Mouse (Mus musculus): ENCODE data around the gene Myo1d.
A peak's percentile ranks its signal among the peaks of the same experiment; 100 is the strongest.

The Myo1d gene

DNA sequence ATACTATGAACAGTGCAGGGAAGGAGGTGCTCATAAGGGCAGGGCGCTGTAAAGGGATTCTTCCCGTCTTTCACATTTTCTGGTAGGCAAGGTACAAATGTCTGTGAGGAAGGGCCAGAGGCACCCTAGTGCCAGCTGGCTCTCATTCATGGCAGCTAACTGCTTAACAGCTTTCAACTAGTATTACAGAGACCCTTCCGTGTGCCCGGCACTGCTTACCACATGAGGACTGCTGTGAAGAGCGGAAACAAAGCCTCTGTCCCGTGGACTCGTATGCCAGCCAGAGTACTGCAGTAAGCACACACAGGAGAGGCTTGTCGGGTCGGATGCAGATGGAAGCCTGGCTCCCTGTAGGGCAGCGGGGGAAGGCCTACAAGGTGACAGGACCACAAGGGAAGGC, 229.6 kb downstream of the Myo1d start:
- no peak for DNase-seq (ENCODE audit: low spot score)

DNA sequence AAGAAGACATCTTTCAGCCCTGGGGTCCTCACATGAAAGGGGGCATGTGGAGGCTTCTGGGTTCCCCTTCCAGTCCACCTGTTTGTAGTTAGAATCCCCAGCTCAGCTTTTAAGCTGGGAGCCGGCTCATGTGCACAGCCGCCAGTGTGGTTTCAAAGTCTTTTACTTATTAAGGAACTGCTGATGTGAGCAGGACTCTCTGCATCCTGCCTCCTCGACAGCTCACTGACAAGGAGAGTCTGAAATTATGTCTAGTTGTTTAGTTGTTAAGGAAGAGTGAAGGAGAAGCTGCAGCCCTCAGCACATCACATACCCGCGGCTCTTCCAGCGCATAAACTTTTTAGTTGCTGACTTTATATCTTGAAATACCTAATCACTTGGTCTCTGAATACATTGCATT, 230.0 kb downstream of the Myo1d start:
- DNase-seq (ENCODE audit: low spot score), result no peak

DNA sequence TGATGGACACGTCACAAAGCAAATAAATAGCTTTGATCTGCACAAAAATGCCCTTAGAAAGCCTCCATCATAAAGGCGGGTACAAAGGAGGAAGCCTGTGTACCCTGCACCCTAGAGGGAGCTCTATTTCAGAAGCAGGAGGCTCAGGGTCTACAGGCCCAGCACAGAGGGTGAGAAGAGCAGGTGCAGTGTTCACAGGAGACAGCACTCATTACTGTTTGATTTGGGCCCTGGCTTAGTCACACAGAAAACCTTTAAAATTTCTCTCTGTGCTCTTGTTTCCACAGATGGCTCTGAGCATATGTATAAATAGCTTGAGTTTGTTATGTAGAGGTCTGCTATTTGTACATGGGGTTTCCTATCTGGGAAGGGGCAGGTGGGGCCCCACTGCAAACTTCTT, 233.6 kb downstream of the Myo1d start:
- DNase-seq (ENCODE audit: low spot score), result no peak

DNA sequence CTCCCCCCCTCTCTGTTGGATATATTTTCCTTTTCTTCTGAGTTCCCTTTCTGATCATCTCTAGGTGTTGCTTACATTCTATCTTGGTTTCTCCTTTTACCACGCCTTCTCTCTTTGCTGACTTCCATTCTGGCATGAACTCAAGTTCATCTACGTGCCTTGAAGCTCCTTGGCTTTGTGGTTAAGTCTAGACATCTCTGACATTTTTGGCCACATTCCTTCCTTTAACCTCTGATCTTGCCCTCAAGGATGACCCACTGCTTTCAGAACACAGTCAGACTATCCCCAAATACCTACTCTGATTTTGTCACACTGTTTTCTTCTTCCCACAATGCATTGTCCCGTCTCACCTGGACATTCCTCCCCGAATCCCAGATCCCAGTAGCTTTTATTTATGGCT, 240.8 kb downstream of the Myo1d start:
- no peak for DNase-seq (ENCODE audit: low spot score)

DNA sequence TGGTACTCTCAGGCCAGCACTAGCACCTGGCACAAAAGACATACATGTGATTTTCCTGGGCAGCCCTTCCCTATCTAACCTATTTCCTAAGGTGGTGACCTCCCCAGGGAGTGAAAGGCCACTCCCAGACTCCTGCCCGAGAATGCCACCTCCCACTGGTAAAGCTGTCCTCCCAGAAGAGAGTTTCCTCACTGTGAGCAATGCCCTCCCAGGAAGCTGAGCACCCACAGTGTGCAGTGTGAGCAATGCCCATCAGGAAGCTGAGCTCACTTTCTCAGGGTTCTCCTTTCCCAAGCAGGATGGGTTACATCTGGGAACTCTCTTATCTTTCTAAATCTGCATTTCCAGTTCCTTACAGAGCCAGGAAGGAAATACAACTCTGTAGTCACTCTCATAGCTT, 246.9 kb downstream of the Myo1d start:
- no peak for DNase-seq (ENCODE audit: low spot score)

DNA sequence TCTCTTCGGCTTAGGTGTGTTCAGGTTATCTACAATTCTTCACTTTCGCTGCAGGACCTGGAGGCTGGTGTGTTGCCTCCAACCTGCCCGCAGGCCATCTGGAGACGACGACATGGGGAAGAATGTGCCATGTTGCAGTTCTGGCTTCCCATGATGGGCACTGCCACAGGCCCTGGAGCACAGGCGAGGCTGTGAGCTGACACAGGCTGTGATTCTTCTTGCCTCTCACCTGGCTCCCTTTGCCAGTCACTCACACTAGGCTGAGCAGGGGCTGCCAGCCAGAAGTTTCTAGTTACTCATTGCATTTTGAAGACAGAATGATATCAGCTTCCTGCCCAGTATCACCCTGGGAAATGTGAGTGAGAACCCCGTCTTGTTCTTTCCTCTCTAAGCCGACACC, 250.7 kb downstream of the Myo1d start:
- no peak for DNase-seq (ENCODE audit: low spot score)

DNA sequence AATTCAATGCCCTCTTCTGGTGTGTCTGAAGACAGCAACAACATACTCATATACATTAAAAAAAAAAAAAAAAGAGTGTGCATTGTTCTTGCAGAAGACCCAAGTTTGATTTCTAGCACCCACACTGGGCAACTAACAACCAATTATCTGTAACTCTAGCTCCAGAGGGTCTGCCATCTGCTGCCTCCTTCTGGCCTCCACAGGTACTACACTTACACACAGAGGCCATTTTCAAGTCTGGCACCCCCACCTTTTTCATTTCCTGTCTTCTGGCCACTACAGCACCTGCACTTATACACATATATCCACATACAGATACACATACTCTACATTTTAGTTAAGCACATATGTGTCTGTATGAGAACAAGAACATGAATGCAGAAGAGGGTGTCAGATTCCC, 252.1 kb downstream of the Myo1d start:
- DNase-seq (ENCODE audit: low spot score), result no peak

DNA sequence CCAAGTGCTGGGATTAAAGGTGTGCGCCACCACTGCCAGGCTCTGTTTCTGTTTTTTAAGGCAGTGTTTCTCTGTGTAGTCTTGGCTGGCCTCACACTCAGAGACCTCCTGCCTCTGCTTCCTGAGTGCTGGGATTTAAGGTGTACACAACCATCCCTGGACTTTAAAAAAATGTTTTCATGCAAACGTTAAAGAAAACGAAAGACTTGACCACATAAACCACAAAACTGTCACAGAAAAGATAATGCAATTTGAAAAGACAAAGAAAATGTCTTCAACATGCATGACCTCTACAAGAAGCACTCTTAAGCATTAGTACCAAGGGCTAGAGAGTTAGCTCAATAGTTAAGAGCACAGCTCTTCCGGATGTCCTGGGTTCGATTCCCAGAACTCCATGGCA, 255.6 kb downstream of the Myo1d start:
- DNase-seq (ENCODE audit: low spot score), result no peak

DNA sequence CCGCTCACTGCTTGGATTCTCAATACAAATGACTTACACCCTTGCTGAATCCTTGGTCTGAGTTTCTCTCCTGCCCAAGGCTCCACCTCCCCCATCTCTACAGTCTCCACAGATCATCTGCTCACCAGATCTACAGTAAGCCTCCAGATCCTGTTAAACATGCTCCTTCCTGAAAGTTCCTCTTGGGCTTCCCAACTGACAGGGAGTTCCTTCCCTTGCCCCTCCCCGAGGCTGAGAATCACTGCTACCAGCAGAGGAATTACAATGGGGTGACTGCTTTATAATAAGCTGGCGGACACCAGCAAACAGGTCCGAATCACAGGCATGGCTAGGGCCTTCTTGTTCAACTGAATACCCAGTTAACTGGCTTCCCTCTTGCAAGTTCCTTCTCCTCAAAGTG, 256.4 kb downstream of the Myo1d start:
- no peak for DNase-seq (ENCODE audit: low spot score)

DNA sequence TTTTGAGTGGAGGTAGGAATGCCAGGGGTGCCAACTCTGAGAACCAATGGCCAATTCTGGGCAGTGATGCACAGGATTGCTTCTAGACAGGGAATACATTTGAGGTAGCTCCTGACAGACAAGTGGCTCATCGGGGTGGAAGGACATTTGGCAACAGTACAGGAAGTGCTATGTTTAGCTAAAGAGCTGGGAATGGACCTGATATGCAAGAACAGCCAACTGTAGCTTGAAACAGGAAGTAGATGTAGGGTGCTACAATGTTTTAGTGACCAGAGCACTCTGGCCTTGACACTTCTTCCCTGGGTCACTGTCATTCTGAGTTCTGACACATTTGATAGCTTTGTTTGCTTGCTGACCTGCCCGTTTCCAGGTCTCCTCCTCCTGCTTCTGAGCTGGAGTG, 257.0 kb downstream of the Myo1d start:
- DNase-seq (ENCODE audit: low spot score), result no peak

DNA sequence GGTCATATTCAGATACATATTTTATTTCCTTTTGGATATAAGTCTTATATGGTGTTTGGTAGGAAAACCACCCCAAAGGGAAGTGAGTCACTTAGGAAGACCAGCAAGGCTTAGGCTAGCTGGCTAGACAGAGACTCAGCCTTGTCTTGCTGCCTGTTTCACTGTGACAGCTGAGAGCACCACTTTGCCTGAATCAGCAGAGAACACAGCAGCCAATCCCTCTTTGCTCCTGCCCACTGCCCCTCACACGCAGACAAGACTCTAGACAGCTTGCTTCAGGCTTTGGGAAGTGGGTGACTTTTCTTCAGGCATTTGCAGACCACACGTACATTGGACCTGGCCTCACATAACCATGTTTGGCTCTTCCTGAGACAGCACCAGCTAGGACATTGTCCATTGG, 258.7 kb downstream of the Myo1d start:
- no peak for DNase-seq (ENCODE audit: low spot score)

DNA sequence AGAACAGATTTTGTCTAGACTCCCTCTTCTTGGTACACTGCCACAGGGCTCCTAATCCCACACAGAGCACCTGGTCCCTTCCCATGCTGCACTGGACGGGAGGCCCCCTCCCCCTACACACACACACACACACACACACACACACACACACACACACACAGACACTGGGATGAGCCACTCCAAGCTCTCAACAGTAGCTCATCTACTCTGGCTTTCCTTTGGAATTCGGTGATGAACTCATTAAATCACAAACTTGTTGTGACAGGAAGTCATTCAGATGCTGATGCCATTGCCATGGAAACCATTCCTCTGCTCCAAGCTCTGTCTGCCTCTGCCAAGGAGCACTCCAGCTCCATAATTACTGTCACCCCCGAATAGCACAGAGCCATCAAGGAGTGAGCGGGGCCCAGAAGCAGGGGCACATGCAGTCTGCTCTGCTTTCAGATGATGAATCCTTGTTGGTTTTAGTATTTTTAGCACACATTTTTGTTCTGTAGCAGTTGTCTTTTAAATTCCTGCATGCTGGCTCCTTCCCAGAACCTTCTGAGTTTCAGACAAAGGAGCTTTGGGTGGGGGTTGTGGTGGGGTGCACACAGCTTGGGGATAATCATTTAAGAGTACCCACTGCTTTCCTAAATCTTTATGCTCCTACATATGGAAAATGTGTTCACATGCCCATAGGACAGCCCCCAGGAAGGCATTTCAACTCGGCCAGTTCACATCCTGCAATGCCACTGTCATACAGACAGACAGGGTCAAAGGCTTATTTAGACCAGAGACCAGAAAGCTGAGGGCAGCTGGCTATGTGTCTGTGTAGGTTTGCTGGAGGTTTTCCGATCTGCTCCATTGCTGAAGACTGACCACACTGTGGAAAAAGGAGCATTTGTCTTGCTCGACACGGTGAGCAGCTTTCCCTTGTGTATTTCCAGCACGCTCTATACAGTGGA, 261.1 kb downstream of the Myo1d start:
- no peak for DNase-seq (ENCODE audit: low spot score)

DNA sequence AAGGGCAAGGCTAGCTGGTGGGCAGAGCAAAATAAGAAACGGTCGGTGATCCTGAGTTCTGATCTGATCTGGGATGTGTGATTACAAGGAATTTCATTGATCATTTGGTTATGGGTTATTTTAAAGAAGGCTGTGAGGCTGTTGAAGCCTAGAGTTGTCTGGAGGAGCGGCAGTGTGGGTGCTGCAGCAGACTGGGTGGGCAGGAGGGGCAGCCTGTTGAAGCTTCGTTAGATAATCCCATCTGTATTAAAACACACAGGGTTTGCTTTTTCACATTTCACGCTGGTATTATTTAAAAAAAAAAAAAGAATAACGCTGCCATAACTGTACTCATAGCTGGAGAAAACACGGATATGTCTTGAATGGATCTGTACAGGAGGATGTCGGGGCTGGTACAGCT, 263.9 kb downstream of the Myo1d start:
- no peak for DNase-seq (ENCODE audit: low spot score)

DNA sequence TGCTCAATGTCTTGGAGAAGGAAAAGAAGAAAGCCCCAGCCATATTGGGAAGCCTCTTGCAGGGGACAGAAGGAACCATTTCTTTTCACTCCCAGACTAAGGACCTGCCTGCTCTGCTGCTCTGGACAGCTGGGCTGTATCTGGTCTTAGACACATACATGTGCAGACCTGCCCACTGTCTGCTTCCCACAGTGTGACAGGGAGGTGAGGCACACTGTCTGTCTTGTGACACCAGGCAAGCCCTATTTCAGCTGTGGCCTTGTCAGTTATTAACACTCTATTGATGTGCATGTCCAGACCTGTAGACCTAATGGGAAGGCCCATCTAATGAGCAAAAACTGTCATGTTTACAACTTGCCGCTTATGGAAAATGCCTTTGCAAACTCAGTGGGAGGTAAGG, 264.5 kb downstream of the Myo1d start:
- no peak for DNase-seq (ENCODE audit: low spot score)

DNA sequence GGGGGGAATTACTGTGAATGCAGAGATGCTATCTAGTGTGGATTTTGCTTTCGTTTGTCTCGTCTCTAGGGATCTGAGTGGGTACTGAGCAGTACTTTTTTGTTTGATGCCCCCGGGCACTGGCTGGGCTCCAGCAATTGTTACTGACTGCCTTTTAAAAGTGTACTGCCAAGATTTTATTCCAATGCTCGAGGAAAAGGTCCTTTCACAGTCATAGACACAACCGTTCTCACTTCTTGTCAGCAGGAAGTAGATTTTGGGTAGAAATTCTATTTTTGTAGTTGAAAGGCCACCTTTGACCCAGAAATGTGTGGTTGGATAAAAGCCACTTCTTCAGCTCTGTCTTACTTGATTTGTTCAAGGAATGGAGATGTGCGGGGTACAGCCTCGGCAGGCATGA, 266.0 kb downstream of the Myo1d start:
- peak; percentile 24 for DNase-seq (ENCODE audit: low spot score)

DNA sequence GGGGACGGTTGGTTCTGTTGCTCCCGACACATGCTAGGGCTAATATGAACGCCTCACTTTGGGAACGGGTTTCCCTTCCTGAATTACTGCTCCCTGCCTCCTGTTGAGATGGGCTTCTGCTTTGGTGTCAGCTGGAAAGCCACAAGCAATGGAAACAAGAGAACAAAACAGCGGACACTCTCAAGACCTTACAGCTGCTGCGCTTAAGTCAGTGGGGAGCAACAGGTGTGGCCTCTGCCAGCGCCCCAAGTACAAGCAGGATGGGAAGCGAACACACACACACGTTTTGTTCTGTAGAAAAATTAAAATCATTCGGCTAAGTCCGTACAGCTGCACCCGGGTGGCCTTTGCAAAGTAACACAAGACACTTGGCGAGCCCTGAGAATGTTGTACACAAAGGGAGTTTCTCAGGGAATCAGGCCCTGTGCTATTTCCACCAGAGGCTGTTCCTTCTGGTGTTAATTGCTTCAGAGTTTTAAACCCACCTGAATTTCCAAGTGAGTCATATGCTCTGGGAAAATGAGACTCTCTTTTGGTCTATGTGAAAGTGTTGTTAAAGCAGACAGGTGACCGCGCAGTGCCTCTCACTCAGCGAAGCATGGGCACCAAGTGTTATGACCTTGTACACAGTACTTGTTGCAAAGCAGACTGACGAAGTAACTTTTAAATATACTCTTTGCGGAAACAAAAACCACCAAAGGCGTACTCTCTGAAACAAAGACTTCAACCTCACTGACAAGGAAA, 267.3 kb downstream of the Myo1d start:
- no peak for DNase-seq (ENCODE audit: low spot score)

DNA sequence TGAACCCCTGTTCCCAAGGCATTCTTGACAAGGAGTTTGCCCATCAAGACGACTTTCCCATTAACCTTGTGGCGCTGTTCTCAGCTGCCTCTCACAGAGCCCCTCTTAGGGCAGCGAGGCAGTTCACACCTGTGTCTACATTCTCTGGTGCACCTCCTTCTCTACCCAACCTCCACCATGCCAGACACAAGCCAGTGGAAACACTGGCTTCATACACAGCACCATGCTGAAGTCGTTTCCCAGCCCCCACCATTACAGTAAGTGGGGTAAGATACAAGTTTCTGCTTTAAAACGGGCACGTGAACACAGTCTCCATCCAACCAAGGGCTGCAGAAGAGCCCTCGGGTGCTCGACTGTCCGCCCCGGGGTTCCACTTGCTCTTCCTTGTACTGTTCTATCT, 269.7 kb downstream of the Myo1d start:
- DNase-seq (ENCODE audit: low spot score), result no peak

DNA sequence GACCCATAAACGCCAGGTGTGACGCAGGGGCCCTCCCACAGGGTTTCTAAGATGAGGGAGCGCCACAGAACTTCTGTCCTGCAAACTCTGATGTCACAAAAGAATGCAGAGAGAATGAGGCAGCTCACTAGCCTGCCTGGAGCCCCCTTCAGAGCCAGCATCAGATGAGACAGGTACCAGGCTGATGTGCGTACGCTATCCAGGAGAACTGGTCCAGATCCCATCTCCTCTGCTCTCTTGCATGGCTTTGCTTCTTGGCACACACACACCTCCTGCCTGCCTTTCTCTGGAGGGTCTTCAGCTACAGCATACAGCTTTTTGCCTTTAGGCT, 270.7 kb downstream of the Myo1d start:
- no peak for DNase-seq (ENCODE audit: low spot score)

DNA sequence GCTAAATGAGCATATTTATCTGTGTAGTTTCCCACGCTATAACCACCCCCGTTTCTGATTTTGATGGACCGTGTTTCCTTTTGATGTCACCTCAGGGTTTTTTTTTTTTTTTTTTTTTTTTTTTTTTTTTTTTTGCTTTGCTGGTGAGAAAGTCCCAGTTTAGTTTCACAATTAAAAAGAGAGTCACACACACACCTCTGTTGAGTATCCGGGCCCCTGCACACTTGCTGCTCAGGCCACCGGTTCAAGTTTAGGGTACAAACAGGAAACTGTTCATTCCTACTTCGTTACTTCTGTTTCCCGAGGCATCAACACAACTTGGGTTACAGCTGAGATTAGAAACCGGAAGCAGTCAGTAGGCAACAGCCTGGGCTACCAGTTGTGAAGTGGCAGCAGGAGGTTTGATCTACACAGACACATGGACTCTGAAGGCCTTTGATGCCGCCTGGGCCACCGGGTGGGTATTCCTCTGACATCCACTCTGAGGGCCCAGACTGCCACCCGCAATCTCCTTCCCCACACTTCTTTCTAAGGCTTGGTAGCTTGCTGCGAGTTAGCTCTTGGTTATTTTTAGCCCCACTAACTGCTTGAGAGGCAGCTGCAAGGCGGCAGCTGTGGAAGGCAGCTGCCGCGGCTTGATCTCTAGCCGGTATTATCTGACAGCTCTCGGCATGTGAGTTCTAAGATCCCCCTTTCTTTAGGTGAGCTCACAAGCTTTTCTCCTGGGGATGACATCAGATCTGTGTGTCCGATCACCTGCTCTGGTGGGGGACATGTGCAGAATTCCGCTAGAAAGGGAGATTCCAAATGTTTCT, 271.3 kb downstream of the Myo1d start:
- no peak for DNase-seq (ENCODE audit: low spot score)

DNA sequence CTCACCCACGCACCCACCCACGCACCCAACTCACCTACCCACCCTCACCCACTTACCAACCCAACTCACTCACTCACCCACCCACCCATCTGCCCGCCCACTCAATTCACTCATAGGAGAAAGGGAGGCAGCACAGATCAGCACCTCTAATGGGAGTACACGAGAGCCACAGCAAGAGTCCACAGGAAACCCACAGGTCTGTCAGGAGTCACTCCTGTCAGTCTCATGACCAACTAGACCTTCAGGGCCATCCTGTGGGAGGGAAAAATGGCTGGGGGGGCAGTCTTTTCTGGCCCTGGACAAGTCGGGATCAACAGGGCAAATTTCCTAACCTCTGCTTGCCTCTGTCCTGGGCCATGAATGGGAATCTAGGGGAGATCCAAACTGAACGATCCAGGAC, 272.0 kb downstream of the Myo1d start:
- DNase-seq (ENCODE audit: low spot score), result no peak

DNA sequence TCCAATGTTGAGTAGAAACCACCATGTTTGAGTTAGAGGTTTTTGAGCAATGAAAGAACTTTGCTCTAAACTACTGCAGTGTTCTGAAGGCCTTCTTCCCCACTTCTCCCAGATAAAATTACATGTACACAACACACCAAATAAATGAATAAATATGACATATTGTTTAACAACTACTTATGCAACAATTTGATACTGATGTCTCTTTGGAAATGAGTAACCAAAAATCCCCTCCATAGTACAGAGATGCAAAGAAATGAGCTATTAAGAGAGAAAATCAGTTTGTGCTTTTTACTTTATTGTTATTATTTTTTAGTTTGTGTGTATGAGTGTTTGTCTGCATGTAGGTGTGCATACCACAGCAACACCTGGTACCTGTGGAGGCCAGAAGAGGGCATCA, 273.3 kb downstream of the Myo1d start:
- DNase-seq (ENCODE audit: low spot score), result no peak

DNA sequence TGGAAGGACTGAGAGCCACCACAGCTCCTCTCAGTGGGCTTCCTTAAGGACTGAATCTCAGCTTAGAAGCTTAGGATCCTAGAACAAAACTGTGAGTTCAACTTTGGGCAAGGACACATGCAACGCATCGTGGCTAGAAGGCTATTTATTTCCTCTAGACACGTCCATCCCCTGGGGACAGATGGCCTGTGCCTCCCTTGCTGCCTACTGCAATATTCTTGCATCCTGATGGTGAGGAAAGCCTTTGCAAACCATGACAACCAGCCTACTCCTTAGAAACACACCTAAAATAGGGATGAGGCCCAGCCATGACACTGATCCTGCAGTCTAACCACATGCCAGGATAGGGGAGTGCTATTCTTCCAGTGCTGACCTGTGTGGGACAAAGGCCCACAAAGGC, 274.2 kb downstream of the Myo1d start:
- DNase-seq (ENCODE audit: low spot score), result no peak

Measured in urinary bladder, postnatal 14 days (tissue).